Mouse (Mus musculus) spleen, adult 2 months (tissue): ENCODE measurements at regions not wholly inside any gene's neighbourhood (a gene's known extent, or its start where the extent isn't known, plus 50 kb on each side); places are given as distances from the start of the nearest gene placed in this dataset.

Experiments
- CTCF ChIP-seq: fragments of 200-500 bp; IDR thresholded peaks from 2 replicates; pipeline ENCODE4 v1.5.1; 2011; ENCODE audit warnings: mild to moderate bottlenecking, inconsistent platforms; ENCODE audit not compliant: insufficient read depth, insufficient read length, insufficient replicate concordance; ENCODE audit errors: extremely low read depth
- POLR2A ChIP-seq: fragments of 200-500 bp; IDR thresholded peaks from 2 replicates; pipeline ENCODE4 v1.6.1; 2011; ENCODE audit warnings: low read depth, low read length, inconsistent platforms

GRCm38 (mm10) chr19:36189662-36190061 lies 69.8 kb upstream of the Ankrd1 start:
- no peak for TF ChIP-seq CTCF
- no peak for TF ChIP-seq POLR2A
